In genomic region chr6:146947186-146947585, GRCm38 (mm10) we compare ENCODE assay signal across 23 mouse cellular contexts. TPM values are rescaled to one million over a fixed set of nuclear protein-coding genes. Genes with fewer than 3 reads are reported as not detected.
DNase-seq lines count a peak whose midpoint lies in the region; ATAC-seq and TF ChIP-seq lines count a peak whose summit lies in the region.
"Had no signal": no experiment of that assay in that cellular context is flagged by ENCODE, and none has a peak within 500 bp of the region (broad histone marks: within the 10 kb centered on the region; RNA-seq: fewer than 3 reads in every experiment).

No protein-coding gene starts in this region.

- no peak overlapping the region for H3K9ac ChIP-seq in midbrain, embryonic 15.5 days
- no peak overlapping the region for H3K9ac ChIP-seq in midbrain, postnatal 0 days (replicated peaks; ENCODE audit: low read length, poor library complexity, severe bottlenecking)
- H3K9ac ChIP-seq in stomach, postnatal 0 days (ENCODE audit: low read length) = no peak overlapping the region
- H3K9ac ChIP-seq: forebrain, embryonic 12.5 days; limb, embryonic 12.5 days; liver, embryonic 14.5 days; neural tube, embryonic 13.5 days had no signal

- intact Hi-C loops in gastrocnemius, adult 2 months (cut with DNase I) = no loop called here

- no peak overlapping the region for H3K4me2 ChIP-seq in midbrain, embryonic 15.5 days
- no peak overlapping the region for H3K4me2 ChIP-seq in midbrain, postnatal 0 days (ENCODE audit: low read depth, low read length, poor library complexity, severe bottlenecking)
- H3K4me2 ChIP-seq in stomach, postnatal 0 days (replicated peaks; ENCODE audit: low read depth) = no peak overlapping the region
- H3K4me2 ChIP-seq: forebrain, embryonic 12.5 days; limb, embryonic 12.5 days; neural tube, embryonic 13.5 days had no signal

- no peak for TF ChIP-seq EP300 in stomach, postnatal 0 days (optimal IDR thresholded peaks at IDR 0.05)

- ATAC-seq in midbrain, embryonic 15.5 days (replicated peaks) = 0 out of 2 replicates have a peak, but pooled peaks have one; percentile 9
- no peak for ATAC-seq in midbrain, postnatal 0 days (ENCODE audit: low FRiP score)
- ATAC-seq in stomach, postnatal 0 days (ENCODE audit: low FRiP score, low TSS enrichment) = peak; percentile 31; the same call in 1 of the 2 replicates
- ATAC-seq: inflammation-experienced regulatory T-cells, adult 6 months; lung, postnatal 0 days had no signal

- TF ChIP-seq CTCF in gastrocnemius, adult 2 months (IDR thresholded peaks at IDR 0.05) = no peak
- TF ChIP-seq CTCF in kidney, adult 2 months (conservative IDR thresholded peaks at IDR 0.05; ENCODE audit: insufficient read depth, insufficient read length, low read depth, low read length) = no peak
- TF ChIP-seq CTCF in midbrain, postnatal 0 days (IDR thresholded peaks at IDR 0.05) = no peak
- no peak for TF ChIP-seq CTCF in stomach, postnatal 0 days (IDR thresholded peaks at IDR 0.05; ENCODE audit: low read depth)

- peak overlapping the region; percentile 52; the same call in 1 of the 2 replicates for H3K27ac ChIP-seq in gastrocnemius, adult 2 months
- peak overlapping the region; percentile 77 for H3K27ac ChIP-seq in kidney, adult 2 months (ENCODE audit: insufficient read depth, low read depth, low read length)
- no peak overlapping the region for H3K27ac ChIP-seq in midbrain, embryonic 15.5 days
- no peak overlapping the region for H3K27ac ChIP-seq in midbrain, postnatal 0 days (ENCODE audit: low read depth, low read length)
- H3K27ac ChIP-seq in stomach, postnatal 0 days (replicated peaks) = no peak overlapping the region; the same call in 1 of the 2 replicates
- H3K27ac ChIP-seq: forebrain, embryonic 12.5 days; limb, embryonic 12.5 days; liver, embryonic 14.5 days; neural tube, embryonic 13.5 days had no signal

- no peaks in the 10 kb centered on the region for H3K36me3 ChIP-seq in kidney, adult 2 months (ENCODE audit: control insufficient read depth, insufficient read depth, low read length)
- no peaks in the 10 kb centered on the region for H3K36me3 ChIP-seq in midbrain, embryonic 15.5 days (replicated peaks)
- no peaks in the 10 kb centered on the region for H3K36me3 ChIP-seq in midbrain, postnatal 0 days (ENCODE audit: insufficient read depth, low read length)
- H3K36me3 ChIP-seq in stomach, postnatal 0 days (ENCODE audit: control insufficient read depth, insufficient read depth, low read length) = no peaks in the 10 kb centered on the region
- H3K36me3 ChIP-seq: forebrain, embryonic 12.5 days; limb, embryonic 12.5 days; neural tube, embryonic 13.5 days had no signal

- no peak for DNase-seq in gastrocnemius, adult 2 months
- DNase-seq in gastrocnemius, postnatal 4 days (ENCODE audit: low spot score in 2 of 2) = no peak
- no peak for DNase-seq in kidney, adult 2 months
- no peak for DNase-seq in kidney, postnatal 25 days
- DNase-seq in midbrain, postnatal 0 days (ENCODE audit: low spot score) = no peak
- no peak for DNase-seq in stomach, postnatal 0 days (ENCODE audit: low spot score)
- DNase-seq in yolk sac, embryonic 10.5 days (ENCODE audit: low spot score) = no peak
- DNase-seq: adrenal gland, postnatal 10 days; cerebellum, adult 11-12 months; cerebellum, postnatal 25 days; gastrocnemius, postnatal 36 days; heart, postnatal 14 days; thymus, adult 18-20 months had no signal

- 22% methylated on average over 4 of the region's 4 CpGs for WGBS in kidney, adult 2 months
- 71% methylated on average over 4 of the region's 4 CpGs for WGBS in midbrain, embryonic 15.5 days
- 78% methylated on average over 4 of the region's 4 CpGs for WGBS in midbrain, postnatal 0 days
- 53% methylated on average over 4 of the region's 4 CpGs for WGBS in stomach, postnatal 0 days

- no peak for TF ChIP-seq POLR2A in kidney, adult 2 months (IDR thresholded peaks at IDR 0.05; ENCODE audit: low read depth, low read length)

- H3K4me3 ChIP-seq in gastrocnemius, adult 2 months = no peak overlapping the region
- H3K4me3 ChIP-seq in kidney, adult 2 months (ENCODE audit: insufficient read depth, low read depth, low read length) = no peak overlapping the region
- H3K4me3 ChIP-seq in midbrain, embryonic 15.5 days = no peak overlapping the region
- H3K4me3 ChIP-seq in midbrain, postnatal 0 days (ENCODE audit: low read depth, low read length) = no peak overlapping the region
- H3K4me3 ChIP-seq in stomach, postnatal 0 days (ENCODE audit: low read depth, low read length) = no peak overlapping the region
- H3K4me3 ChIP-seq: forebrain, embryonic 12.5 days; limb, embryonic 12.5 days; neural tube, embryonic 13.5 days had no signal

- no peaks in the 10 kb centered on the region for H3K27me3 ChIP-seq in kidney, adult 2 months (replicated peaks; ENCODE audit: control insufficient read depth, insufficient read depth, low read length)
- no peaks in the 10 kb centered on the region for H3K27me3 ChIP-seq in midbrain, embryonic 15.5 days (replicated peaks)
- no peaks in the 10 kb centered on the region for H3K27me3 ChIP-seq in midbrain, postnatal 0 days (ENCODE audit: insufficient read depth, low read length)
- H3K27me3 ChIP-seq in stomach, postnatal 0 days (ENCODE audit: control insufficient read depth, insufficient read depth, low read length) = no peaks in the 10 kb centered on the region
- H3K27me3 ChIP-seq: forebrain, embryonic 12.5 days; limb, embryonic 12.5 days; neural tube, embryonic 13.5 days had no signal

- H3K9me3 ChIP-seq in midbrain, embryonic 15.5 days = no peaks in the 10 kb centered on the region
- H3K9me3 ChIP-seq in midbrain, postnatal 0 days (ENCODE audit: low read length) = no peaks in the 10 kb centered on the region
- no peaks in the 10 kb centered on the region for H3K9me3 ChIP-seq in stomach, postnatal 0 days (ENCODE audit: control insufficient read depth, low read length)
- H3K9me3 ChIP-seq: forebrain, embryonic 12.5 days; limb, embryonic 12.5 days; neural tube, embryonic 13.5 days had no signal

- peaks cover 32% of the 10 kb centered on the region for H3K4me1 ChIP-seq in kidney, adult 2 months (ENCODE audit: control insufficient read depth, insufficient read depth, low read length)
- peaks cover 7% of the 10 kb centered on the region for H3K4me1 ChIP-seq in midbrain, embryonic 15.5 days
- peaks cover 3% of the 10 kb centered on the region; the same call in 1 of the 2 replicates for H3K4me1 ChIP-seq in midbrain, postnatal 0 days (ENCODE audit: insufficient read depth, low read length)
- peaks cover 16% of the 10 kb centered on the region for H3K4me1 ChIP-seq in stomach, postnatal 0 days (replicated peaks; ENCODE audit: control insufficient read depth, insufficient read depth)
- H3K4me1 ChIP-seq: neural tube, embryonic 13.5 days had no signal

RNA-seq across cellular contexts. Expression of gene 1700034J05Rik, which starts 7.0 kb away (rescaled TPM):
- total RNA-seq in gastrocnemius, adult 2 months (2021) = not detected
- total RNA-seq in gastrocnemius, postnatal 4 days (2021) = not detected
- polyA plus RNA-seq in kidney, adult 2 months (2012; rRNA removed) = 0.07 TPM in 1 of 2 replicates, not detected in the other
- 0.08 TPM in 1 of 2 replicates, not detected in the other for polyA plus RNA-seq in midbrain, embryonic 15.5 days (2015; fragmentation: Nextera tagmentation; extraction: Ambion mirVana)
- total RNA-seq in midbrain, postnatal 0 days (2014; rRNA removed) = not detected in 2 replicates
- not detected in 2 replicates for polyA plus RNA-seq in midbrain, postnatal 0 days (2015; fragmentation: Nextera tagmentation; extraction: Ambion mirVana)
- polyA plus RNA-seq in stomach, postnatal 0 days (2015; fragmentation: Nextera tagmentation; extraction: Ambion mirVana) = 0.11 TPM in 1 of 2 replicates, not detected in the other
- total RNA-seq: adrenal gland, postnatal 10 days; gastrocnemius, postnatal 36 days; heart, postnatal 14 days; left cerebral cortex, adult 8-10 months; megakaryocyte-erythroid progenitor cell, adult 5-6 weeks had no signal
- polyA plus RNA-seq: brain, embryonic 14.5 days; forebrain, embryonic 12.5 days; liver, embryonic 14.5 days; neural tube, embryonic 13.5 days had no signal

RNA-seq across cellular contexts. Expression of gene Ppfibp1, which starts 58.9 kb away (rescaled TPM):
- 10 to 100 TPM; 40.3 to 44.8 TPM for total RNA-seq in gastrocnemius, adult 2 months (2021)
- 10 to 100 TPM; 72.1 to 73.6 TPM for total RNA-seq in gastrocnemius, postnatal 4 days (2021)
- 20.6 and 23.4 TPM in 2 replicates for polyA plus RNA-seq in kidney, adult 2 months (2012; rRNA removed)
- 16.1 and 17.8 TPM in 2 replicates for polyA plus RNA-seq in midbrain, embryonic 15.5 days (2015; fragmentation: Nextera tagmentation; extraction: Ambion mirVana)
- total RNA-seq in midbrain, postnatal 0 days (2014; rRNA removed) = 23.7 and 25.0 TPM in 2 replicates
- polyA plus RNA-seq in midbrain, postnatal 0 days (2015; fragmentation: Nextera tagmentation; extraction: Ambion mirVana) = 21.6 and 25.4 TPM in 2 replicates
- polyA plus RNA-seq in stomach, postnatal 0 days (2015; fragmentation: Nextera tagmentation; extraction: Ambion mirVana) = 26.1 and 29.8 TPM in 2 replicates

Comparison
In these comparisons a context has a peak if more than half of its experiments do, and no peak if none do; other contexts are left out.
1. H3K27ac ChIP-seq: peak in gastrocnemius, adult 2 months (single experiment) and kidney, adult 2 months (single experiment); none in midbrain, embryonic 15.5 days (single experiment), midbrain, postnatal 0 days (single experiment) and stomach, postnatal 0 days (single experiment).